Mouse (Mus musculus): ENCODE measurements around the gene Lzts2. TPM values are rescaled to one million over a fixed set of nuclear protein-coding genes. Genes with fewer than 3 reads are reported as not detected.
A peak's percentile ranks its signal among the peaks of the same experiment; 100 is the strongest.

Lzts2 gene
- polyA plus RNA-seq, 1 experiment from 2014 or later, result 40.1 TPM

- H3K27ac ChIP-seq (replicated peaks), result peak overlapping the region; percentile 96
- DNase-seq (ENCODE audit: low spot score), result no peak
- TF ChIP-seq CTCF (IDR thresholded peaks at IDR 0.05; ENCODE audit: low read depth) (no peak), EP300 (optimal IDR thresholded peaks at IDR 0.05) (no peak)
- peak overlapping the region; percentile 60 for H3K4me3 ChIP-seq (ENCODE audit: low read depth, low read length)
- WGBS, result 19% methylated on average over 7 of the region's 7 CpGs
- no peaks in the 10 kb centered on the region for H3K9me3 ChIP-seq (ENCODE audit: control insufficient read depth, low read length)
- H3K4me2 ChIP-seq (replicated peaks; ENCODE audit: low read depth), result peak overlapping the region; percentile 81
- H3K36me3 ChIP-seq (ENCODE audit: control insufficient read depth, insufficient read depth, low read length), result no peaks in the 10 kb centered on the region
- H3K4me1 ChIP-seq (replicated peaks; ENCODE audit: control insufficient read depth, insufficient read depth), result peaks cover 10% of the 10 kb centered on the region
- H3K27me3 ChIP-seq (ENCODE audit: control insufficient read depth, insufficient read depth, low read length), result no peaks in the 10 kb centered on the region
- ATAC-seq (ENCODE audit: low FRiP score, low TSS enrichment), result no peak
- H3K9ac ChIP-seq (ENCODE audit: low read length), result peak overlapping the region; percentile 79
These were observed 43.5 kb downstream of the Lzts2 start for GRCm38 (mm10) chr19:45057724-45058112.

GRCm38 (mm10) chr19:45058113-45058839 is 44.1 kb downstream of the Lzts2 start:
- ATAC-seq (ENCODE audit: low FRiP score, low TSS enrichment), result peak; percentile 91
- peak overlapping the region; percentile 81 for H3K4me2 ChIP-seq (replicated peaks; ENCODE audit: low read depth)
- no peaks in the 10 kb centered on the region for H3K36me3 ChIP-seq (ENCODE audit: control insufficient read depth, insufficient read depth, low read length)
- peak overlapping the region; percentile 60 for H3K4me3 ChIP-seq (ENCODE audit: low read depth, low read length)
- H3K27me3 ChIP-seq (ENCODE audit: control insufficient read depth, insufficient read depth, low read length), result no peaks in the 10 kb centered on the region
- no peaks in the 10 kb centered on the region for H3K9me3 ChIP-seq (ENCODE audit: control insufficient read depth, low read length)
- H3K27ac ChIP-seq (replicated peaks), result peak overlapping the region; percentile 96
- DNase-seq (ENCODE audit: low spot score), result peak; percentile 95
- no peak for TF ChIP-seq CTCF (IDR thresholded peaks at IDR 0.05; ENCODE audit: low read depth)
- no peak for TF ChIP-seq EP300 (optimal IDR thresholded peaks at IDR 0.05)
- H3K4me1 ChIP-seq (replicated peaks; ENCODE audit: control insufficient read depth, insufficient read depth), result peaks cover 10% of the 10 kb centered on the region
- peak overlapping the region; percentile 79 for H3K9ac ChIP-seq (ENCODE audit: low read length)
- WGBS, result under 1% methylated on average over 34 of the region's 34 CpGs

- H3K9me3 ChIP-seq (ENCODE audit: control insufficient read depth, low read length), result no peaks in the 10 kb centered on the region
- H3K9ac ChIP-seq (ENCODE audit: low read length), result peak overlapping the region; percentile 79
- TF ChIP-seq EP300 (optimal IDR thresholded peaks at IDR 0.05) (no peak), CTCF (IDR thresholded peaks at IDR 0.05; ENCODE audit: low read depth) (no peak)
- WGBS, result under 1% methylated on average over 14 of the region's 14 CpGs
- ATAC-seq (ENCODE audit: low FRiP score, low TSS enrichment) (no peak; the same call in 1 of the 2 replicates), DNase-seq (ENCODE audit: low spot score) (no peak)
- H3K27me3 ChIP-seq (ENCODE audit: control insufficient read depth, insufficient read depth, low read length), result no peaks in the 10 kb centered on the region
- H3K36me3 ChIP-seq (ENCODE audit: control insufficient read depth, insufficient read depth, low read length), result no peaks in the 10 kb centered on the region
- H3K4me3 ChIP-seq (ENCODE audit: low read depth, low read length), result peak overlapping the region; percentile 60
- H3K4me2 ChIP-seq (replicated peaks; ENCODE audit: low read depth), result peak overlapping the region; percentile 81
- peaks cover 10% of the 10 kb centered on the region for H3K4me1 ChIP-seq (replicated peaks; ENCODE audit: control insufficient read depth, insufficient read depth)
- H3K27ac ChIP-seq (replicated peaks), result peak overlapping the region; percentile 96
These were observed 44.6 kb downstream of the Lzts2 start for GRCm38 (mm10) chr19:45058841-45059240.

GRCm38 (mm10) chr19:45063565-45064292 is 49.5 kb downstream of the Lzts2 start:
- Histone ChIP-seq H3K4me3 (ENCODE audit: low read depth, low read length) (no peak overlapping the region), H3K36me3 (ENCODE audit: control insufficient read depth, insufficient read depth, low read length) (no peaks in the 10 kb centered on the region), H3K4me1 (replicated peaks; ENCODE audit: control insufficient read depth, insufficient read depth) (peaks cover 3% of the 10 kb centered on the region; the same call in 1 of the 2 replicates), H3K9ac (ENCODE audit: low read length) (no peak overlapping the region), H3K4me2 (replicated peaks; ENCODE audit: low read depth) (no peak overlapping the region), H3K9me3 (ENCODE audit: control insufficient read depth, low read length) (no peaks in the 10 kb centered on the region), H3K27ac (replicated peaks) (no peak overlapping the region), H3K27me3 (ENCODE audit: control insufficient read depth, insufficient read depth, low read length) (peaks cover 3% of the 10 kb centered on the region; the same call in 1 of the 2 replicates)
- no peak for DNase-seq (ENCODE audit: low spot score)
- WGBS, result 48% methylated on average over 20 of the region's 20 CpGs
- no peak for ATAC-seq (ENCODE audit: low FRiP score, low TSS enrichment)
- no peak for TF ChIP-seq EP300 (optimal IDR thresholded peaks at IDR 0.05)
- peak; percentile 70 for TF ChIP-seq CTCF (IDR thresholded peaks at IDR 0.05; ENCODE audit: low read depth)

- H3K4me2 ChIP-seq (replicated peaks; ENCODE audit: low read depth), result no peak overlapping the region
- WGBS, result 7% methylated on average over 21 of the region's 21 CpGs
- ATAC-seq (ENCODE audit: low FRiP score, low TSS enrichment) (peak; percentile 30), DNase-seq (ENCODE audit: low spot score) (no peak)
- no peak overlapping the region for H3K9ac ChIP-seq (ENCODE audit: low read length)
- H3K4me3 ChIP-seq (ENCODE audit: low read depth, low read length), result no peak overlapping the region
- no peaks in the 10 kb centered on the region for H3K36me3 ChIP-seq (ENCODE audit: control insufficient read depth, insufficient read depth, low read length)
- H3K4me1 ChIP-seq (replicated peaks; ENCODE audit: control insufficient read depth, insufficient read depth), result no peaks in the 10 kb centered on the region
- no peak for TF ChIP-seq EP300 (optimal IDR thresholded peaks at IDR 0.05)
- TF ChIP-seq CTCF (IDR thresholded peaks at IDR 0.05; ENCODE audit: low read depth), result 0 out of 2 replicates have a peak, but pooled peaks have one; percentile 9
- no peaks in the 10 kb centered on the region for H3K9me3 ChIP-seq (ENCODE audit: control insufficient read depth, low read length)
- H3K27me3 ChIP-seq (ENCODE audit: control insufficient read depth, insufficient read depth, low read length), result peaks cover 3% of the 10 kb centered on the region; the same call in 1 of the 2 replicates
- H3K27ac ChIP-seq (replicated peaks), result no peak overlapping the region
These were observed 51.0 kb downstream of the Lzts2 start for GRCm38 (mm10) chr19:45065226-45065625.
